Mouse (Mus musculus) ES-CJ7 (cell line): ENCODE results near the gene Arhgef17.

Experiments
- DNase-seq: peaks from one replicate; pipeline ENCODE4 v3.0.0; 2011; ENCODE audit warnings: low read depth, low spot score

The Arhgef17 gene

DNA sequence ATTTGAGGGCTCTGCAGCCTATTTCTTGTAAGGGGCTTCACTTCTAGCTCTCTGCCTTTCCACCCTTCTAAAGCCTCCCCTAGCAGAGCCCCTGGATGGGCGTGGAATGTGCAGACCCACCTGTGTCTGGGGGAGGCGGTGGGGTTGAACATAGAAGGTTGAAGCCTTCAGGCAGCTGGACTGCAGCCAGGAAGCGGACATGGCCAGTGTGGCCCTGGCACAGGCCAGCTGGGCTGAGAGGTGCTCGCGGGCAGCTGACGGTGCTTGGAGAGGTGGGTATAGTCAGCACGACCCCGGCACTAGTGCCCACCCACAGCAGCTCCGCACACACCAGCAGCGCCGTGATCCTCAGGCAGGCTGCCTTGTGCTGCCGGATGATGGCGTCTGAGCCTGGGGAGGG is 55.6 kb downstream of the Arhgef17 start:
- no peak for DNase-seq

DNA sequence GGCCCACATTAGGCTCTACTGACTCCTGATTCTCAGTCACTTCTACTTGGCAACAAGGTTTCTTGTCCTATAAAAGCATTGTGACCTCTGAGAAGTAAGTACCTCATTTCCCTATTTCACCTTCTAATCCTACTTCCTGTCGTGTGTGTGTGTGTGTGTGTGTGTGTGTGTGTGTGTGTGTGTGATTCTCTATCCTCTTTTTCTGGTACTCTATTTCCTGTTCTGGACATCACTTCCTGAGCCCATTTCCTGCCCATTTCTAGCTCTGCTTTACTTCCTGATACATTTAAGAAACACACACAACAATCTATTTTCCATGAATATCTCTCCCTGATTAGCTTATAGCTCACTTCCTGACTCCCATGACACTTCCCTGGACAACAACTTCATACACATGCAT is 56.1 kb downstream of the Arhgef17 start:
- no peak for DNase-seq

DNA sequence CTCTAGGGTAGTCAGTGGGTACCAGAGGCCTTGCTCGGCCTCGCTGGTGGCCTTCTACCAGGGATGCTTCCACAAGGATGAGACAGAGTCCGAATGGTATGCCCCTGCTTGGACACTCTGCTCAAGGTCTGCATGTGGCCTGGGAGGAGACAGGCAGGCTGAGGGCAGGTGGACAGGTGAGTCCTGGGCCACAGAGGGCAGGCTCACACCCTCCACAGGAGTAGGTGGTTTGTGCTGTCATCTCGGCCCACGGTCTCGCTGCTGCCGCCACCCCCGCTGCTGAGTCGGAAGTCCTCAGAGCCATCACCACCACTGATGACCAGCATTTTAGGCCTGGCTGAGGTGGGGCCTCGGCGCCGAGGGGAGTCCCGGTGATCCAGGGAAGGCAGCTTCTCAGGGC is 58.7 kb downstream of the Arhgef17 start:
- no peak for DNase-seq

DNA sequence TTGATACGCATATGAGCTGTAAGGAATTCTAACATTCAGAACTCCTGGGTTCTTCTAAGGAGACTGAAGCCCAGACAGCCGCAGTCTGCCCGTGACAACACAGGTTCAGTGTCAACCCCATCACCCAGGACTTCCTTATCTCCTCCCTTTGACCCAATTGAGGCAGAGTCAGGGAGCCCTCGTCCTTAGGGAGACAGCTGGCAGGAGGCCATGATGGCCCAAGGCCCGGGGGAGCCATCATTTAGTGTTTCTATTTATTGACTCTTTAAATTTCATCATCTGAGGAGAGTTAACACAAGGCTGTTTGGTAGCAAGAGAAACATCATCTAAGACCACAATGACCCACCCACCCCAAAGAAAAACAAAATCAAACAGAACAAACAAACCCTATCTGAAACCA is 60.0 kb downstream of the Arhgef17 start:
- no peak for DNase-seq

- DNase-seq = no peak
These were observed 60.6 kb downstream of the Arhgef17 start for GRCm38 (mm10) chr7:100871355-100871754.

DNA sequence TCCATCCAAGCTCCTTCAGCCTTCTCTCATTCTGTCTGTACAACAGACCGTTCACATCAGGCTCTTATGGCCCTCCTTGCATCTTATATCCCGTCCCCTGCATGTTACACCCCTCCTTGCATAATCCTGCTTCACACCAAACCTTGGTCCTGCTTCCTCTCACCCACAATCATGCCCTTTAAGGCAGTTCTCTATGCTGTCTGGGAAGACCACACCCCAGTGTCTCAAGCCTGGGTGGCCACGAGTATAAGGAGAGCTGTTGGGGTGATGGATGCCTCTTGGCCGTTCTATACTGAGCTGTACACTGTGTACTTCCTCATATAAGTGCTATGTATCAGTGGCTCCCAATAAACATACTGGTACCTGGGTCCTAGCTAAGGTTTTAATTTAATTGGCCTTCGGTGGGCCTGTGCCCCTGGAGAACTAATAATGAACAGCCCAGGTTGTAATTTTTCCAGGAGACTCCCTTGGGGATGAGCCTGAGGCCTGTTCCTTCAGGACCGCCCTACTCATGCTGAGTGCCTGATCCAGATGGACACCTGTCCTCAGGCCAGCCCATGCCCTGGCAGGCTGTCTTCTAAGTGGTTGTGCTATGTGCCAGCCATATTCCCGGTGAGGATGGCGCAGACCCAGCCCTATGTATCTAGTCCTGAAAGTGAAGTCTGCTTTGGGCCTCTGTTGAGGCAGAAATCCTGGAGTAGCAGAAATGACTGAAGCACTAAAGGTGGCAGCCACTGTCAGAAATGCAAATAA is 61.9 kb downstream of the Arhgef17 start:
- no peak for DNase-seq

DNA sequence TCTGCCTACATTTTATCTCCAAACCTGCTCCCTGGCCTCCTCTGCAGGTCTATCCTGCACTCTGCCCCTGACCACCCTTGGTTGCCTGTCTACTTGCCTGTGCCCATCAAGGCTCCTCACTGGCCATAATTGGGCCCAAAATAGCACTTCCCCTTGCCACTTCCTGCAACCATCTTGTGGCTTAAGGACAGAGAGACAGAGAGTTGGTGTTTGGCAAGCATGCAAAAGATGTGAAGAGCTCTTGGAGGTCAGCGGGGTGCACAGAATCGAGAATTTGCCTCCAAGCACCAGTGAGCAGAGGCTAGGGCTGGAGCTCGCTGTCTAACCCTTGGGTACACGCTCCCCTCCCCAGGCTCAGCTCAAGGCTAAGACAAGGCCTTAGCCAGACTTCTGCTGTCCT is 63.4 kb downstream of the Arhgef17 start:
- DNase-seq = no peak

DNA sequence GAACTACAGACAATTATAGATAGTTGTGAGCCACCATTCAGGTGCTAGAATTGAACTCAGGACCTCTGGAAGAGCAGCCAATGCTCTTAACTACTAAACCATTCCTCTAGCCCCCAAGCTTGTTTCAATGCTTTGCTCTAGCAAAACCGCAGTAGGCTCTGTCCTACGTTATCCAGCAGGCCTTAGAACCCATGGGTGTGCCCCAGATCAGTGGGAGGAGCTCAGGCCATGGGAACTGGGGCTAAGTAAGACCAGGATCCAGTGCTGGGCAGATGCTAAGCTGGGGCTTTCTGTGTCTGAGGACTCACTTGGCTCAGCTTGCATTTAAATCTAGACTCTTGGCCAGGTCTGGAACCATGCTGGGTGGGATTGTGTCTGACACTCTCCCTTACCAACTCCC is 64.3 kb downstream of the Arhgef17 start:
- no peak for DNase-seq

- DNase-seq = peak; percentile 66
These were observed 65.2 kb downstream of the Arhgef17 start for GRCm38 (mm10) chr7:100866675-100867074.

- DNase-seq = peak; percentile 96
These were observed 68.9 kb downstream of the Arhgef17 start, which contains the start of gene Relt for GRCm38 (mm10) chr7:100862828-100863638. Gene Relt, minus strand, starts transcription at chr7:100863446.

DNA sequence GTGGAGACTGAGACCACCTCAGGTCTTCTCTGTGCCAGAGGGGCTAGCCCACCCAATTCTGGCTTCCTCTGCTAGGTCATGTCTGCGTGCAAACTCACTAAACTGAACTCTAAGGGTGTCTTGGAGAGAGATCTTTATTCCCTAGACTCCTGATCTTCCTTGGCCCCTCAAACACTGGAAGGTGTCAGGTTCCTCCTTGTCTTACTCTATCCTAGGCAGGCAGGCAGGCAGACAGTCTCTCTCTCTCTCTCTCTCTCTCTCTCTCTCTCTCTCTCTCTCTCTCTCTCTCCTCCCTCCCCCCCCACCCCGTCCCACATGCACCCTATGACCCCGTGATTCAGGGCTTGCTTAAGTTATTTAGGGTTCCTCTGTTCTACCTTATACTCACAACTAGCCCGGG is 69.6 kb downstream of the Arhgef17 start:
- no peak for DNase-seq

- DNase-seq = no peak
These were observed 70.7 kb downstream of the Arhgef17 start for GRCm38 (mm10) chr7:100861209-100861608.

- no peak for DNase-seq
These were observed 71.5 kb downstream of the Arhgef17 start for GRCm38 (mm10) chr7:100860450-100860849.

GRCm38 (mm10) chr7:100855795-100856573 is 75.9 kb downstream of the Arhgef17 start:
- no peak for DNase-seq

- no peak for DNase-seq
These were observed 76.6 kb downstream of the Arhgef17 start for GRCm38 (mm10) chr7:100855300-100855699.

DNA sequence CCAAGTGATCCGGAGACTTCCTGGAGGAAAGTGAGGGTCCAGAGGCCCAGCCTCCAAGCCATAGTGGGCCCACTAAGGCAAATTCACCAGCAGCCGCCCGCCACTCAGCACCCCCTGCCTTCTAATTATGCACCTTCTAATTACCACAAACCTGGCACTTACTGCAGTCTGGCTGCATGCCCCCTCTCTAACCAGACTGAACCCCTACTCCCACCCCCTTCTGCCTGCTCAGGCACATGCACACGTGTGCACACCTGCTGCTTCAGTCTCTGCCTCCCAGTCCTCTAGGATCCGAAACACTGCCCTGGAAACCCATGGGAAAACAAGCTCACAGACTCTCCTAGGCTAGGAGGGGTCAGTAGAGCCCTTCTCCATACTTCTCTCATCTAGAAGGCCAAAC is 77.0 kb downstream of the Arhgef17 start:
- DNase-seq = no peak

GRCm38 (mm10) chr7:100854137-100854814 is 77.6 kb downstream of the Arhgef17 start:
- DNase-seq = no peak

DNA sequence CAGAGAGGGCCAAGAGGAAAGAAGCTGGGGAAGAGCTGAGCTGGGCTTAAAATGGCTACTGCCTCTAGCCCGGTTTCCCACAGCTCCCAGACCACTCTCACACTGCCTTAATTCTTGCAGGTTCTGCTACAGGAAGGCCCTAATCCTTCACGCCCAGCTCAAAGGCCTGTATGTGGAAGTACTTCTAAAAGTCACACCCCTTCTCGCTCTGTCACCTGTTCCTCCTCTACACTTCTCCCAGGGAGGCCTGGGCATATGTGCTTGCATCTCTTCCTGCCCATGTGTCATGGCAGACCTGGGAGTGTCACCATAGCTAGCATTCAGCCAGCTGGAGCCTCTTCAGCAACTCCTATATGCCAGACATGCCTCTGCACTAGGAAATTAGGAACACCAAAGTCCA is 78.5 kb downstream of the Arhgef17 start:
- DNase-seq = no peak

DNA sequence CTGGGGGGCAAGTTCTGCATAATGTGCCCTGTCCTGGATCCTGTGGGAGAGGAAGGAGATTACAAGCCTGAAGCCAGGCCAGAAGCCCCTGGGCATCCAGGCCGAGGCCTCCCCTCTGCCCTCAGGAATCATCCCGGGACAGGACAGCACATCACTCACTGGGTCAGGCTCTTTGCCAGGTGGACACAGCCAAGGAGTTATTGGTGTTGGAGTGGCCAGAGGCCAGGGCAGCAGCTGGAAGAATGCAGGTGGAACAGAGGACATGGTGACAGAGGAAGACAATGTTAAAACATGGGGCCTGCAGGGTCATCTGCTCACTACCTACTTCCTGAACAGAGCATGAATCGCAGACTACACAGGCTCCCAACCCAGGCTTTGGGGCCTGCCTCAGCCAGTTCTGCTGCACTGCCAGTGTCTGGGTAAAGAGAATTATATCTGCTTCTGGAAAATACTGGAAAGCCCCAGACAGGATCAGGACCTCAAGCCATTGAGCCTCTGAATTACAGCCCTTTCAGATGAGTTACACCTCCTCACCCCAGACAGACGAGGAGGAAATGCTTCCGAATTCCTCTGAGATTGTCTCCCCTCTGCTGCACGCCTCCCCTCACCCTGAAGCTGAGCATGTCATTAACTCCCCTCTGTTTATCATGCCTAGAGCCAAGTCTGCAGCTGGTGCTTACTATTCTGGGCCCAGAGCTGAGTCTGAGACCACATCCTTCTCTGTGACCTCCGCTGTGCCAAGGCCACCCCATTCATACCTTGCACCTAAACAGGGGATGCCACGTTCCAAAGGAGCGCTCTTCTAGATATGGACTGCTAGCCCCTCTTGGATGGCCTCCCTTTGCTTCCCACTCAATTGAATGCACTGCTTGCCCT is 80.2 kb downstream of the Arhgef17 start:
- no peak for DNase-seq

GRCm38 (mm10) chr7:100849508-100849907 is 82.4 kb downstream of the Arhgef17 start:
- DNase-seq = no peak

GRCm38 (mm10) chr7:100848744-100849143 is 83.2 kb downstream of the Arhgef17 start:
- peak; percentile 75 for DNase-seq
